Mouse (Mus musculus) left cerebral cortex, postnatal 10 days (tissue): ENCODE data around the gene Lbp. TPM values are rescaled to one million over a fixed set of nuclear protein-coding genes. Genes with fewer than 3 reads are reported as not detected.

Experiments
- DNase-seq, 2 experiments: peaks; one replicate each; pipeline ENCODE4 v3.0.0; 2021 to 2022; ENCODE audit warnings: low spot score in 2 of 2, mixed read lengths in 1 of 2; ENCODE audit errors: extremely low spot score in 1 of 2
- intact Hi-C: fragments of 180-260 bp; cut with DNase I; formaldehyde crosslinking; loops from one replicate; pipeline ENCODE4 v1.15.1; 2025
- total RNA-seq, 2 experiments: library from RNA; stranded (reverse); gene quantifications; 2 replicates each; pipeline ENCODE4 v1.2.3; 2021

Gene Lbp
- total RNA-seq, 2 experiments from 2014 or later = 2.1 to 5.7 TPM

GRCm38 (mm10) chr2:158352801-158353520 is 46.7 kb downstream of the Lbp start:
- no peak for DNase-seq
- intact Hi-C loops = no loop called here

- no peak for DNase-seq
- intact Hi-C loops = no loop called here
Measured at GRCm38 (mm10) chr2:158354348-158355114, 48.2 kb downstream of the Lbp start.

- intact Hi-C loops = no loop called here
- no peak for DNase-seq
Measured at GRCm38 (mm10) chr2:158355238-158355637, 48.9 kb downstream of the Lbp start.

- no peak for DNase-seq
- intact Hi-C loops = no loop called here
Measured at GRCm38 (mm10) chr2:158356121-158356520, 49.8 kb downstream of the Lbp start.

- intact Hi-C loops = no loop called here
- DNase-seq = no peak
Measured at GRCm38 (mm10) chr2:158359757-158360620, 53.7 kb downstream of the Lbp start.

- intact Hi-C loops = no loop called here
- DNase-seq = peak; percentile 88 to 92
Measured at GRCm38 (mm10) chr2:158360873-158361677, 54.8 kb downstream of the Lbp start.

GRCm38 (mm10) chr2:158361678-158362320 is 55.5 kb downstream of the Lbp start:
- intact Hi-C loops = no loop called here
- DNase-seq = no peak

- intact Hi-C loops = no loop called here
- DNase-seq = no peak
Measured at GRCm38 (mm10) chr2:158364175-158364574, 57.9 kb downstream of the Lbp start.

- DNase-seq = no peak
- intact Hi-C loops = no loop called here
Measured at GRCm38 (mm10) chr2:158365099-158365850, 59.0 kb downstream of the Lbp start.

- DNase-seq = no peak
- intact Hi-C loops = no loop called here
Measured at GRCm38 (mm10) chr2:158367654-158368053, 61.4 kb downstream of the Lbp start.

- intact Hi-C loops = no loop called here
Measured at GRCm38 (mm10) chr2:158368313-158368712, 62.0 kb downstream of the Lbp start.

GRCm38 (mm10) chr2:158369474-158370172 is 63.3 kb downstream of the Lbp start:
- intact Hi-C loops = no loop called here
- no peak for DNase-seq

More at GRCm38 (mm10) chr2:158368313-158368712, 62.0 kb downstream of the Lbp start:
- no peak for DNase-seq

GRCm38 (mm10) chr2:158370173-158370550 is 63.9 kb downstream of the Lbp start:
- no peak for DNase-seq
- intact Hi-C loops = no loop called here

GRCm38 (mm10) chr2:158373061-158373460 is 66.8 kb downstream of the Lbp start:
- intact Hi-C loops = no loop called here
- DNase-seq = no peak

GRCm38 (mm10) chr2:158373516-158373915 is 67.2 kb downstream of the Lbp start:
- intact Hi-C loops = no loop called here
- no peak for DNase-seq

GRCm38 (mm10) chr2:158375443-158376122 is 69.3 kb downstream of the Lbp start, which contains the start of gene Snhg11:
Gene Snhg11 (plus strand): TSS chr2:158375638.
- intact Hi-C loops = loop anchor here (5.0 kb wide), 1 partner anchor 277 kb away; no protein-coding TSS in a partner anchor
- peak; percentile 87 for DNase-seq
